Mouse (Mus musculus) MEL (cell line): Measurements from ENCODE around the gene Mia. TPM values are rescaled to one million over a fixed set of nuclear protein-coding genes. Genes with fewer than 3 reads are reported as not detected.

Experiments used
- DNase-seq: peaks from one replicate; pipeline ENCODE4 v3.0.0; 2011; ENCODE audit warnings: low read depth, low spot score
- H3K27ac ChIP-seq: 2 replicates; pipeline ENCODE4 v1.5.1; 2012; ENCODE audit warnings: low read depth, mild to moderate bottlenecking, control low read depth, low read length, moderate library complexity; ENCODE audit not compliant: control insufficient read depth
- H3K27me3 ChIP-seq, 2 experiments: fragments of 150-350 bp in 1 of 2; sonication (generic) in 1 of 2; 2 replicates each; pipeline ENCODE4 v1.6.1; 2012; ENCODE audit warnings: low read length in 2 of 2, mild to moderate bottlenecking in 2 of 2, improper control_type of control experiment in 1 of 2, moderate library complexity in 1 of 2; ENCODE audit not compliant: insufficient read depth in 2 of 2, control insufficient read depth in 1 of 2
- H3K36me3 ChIP-seq, 2 experiments: 2 replicates each; pipeline ENCODE4 v1.6.1; 2012 to 2014; ENCODE audit warnings: low read length in 2 of 2, improper control_type of control experiment in 1 of 2, inconsistent platforms in 1 of 2, mild to moderate bottlenecking in 1 of 2; ENCODE audit not compliant: insufficient read depth in 2 of 2, control insufficient read depth in 1 of 2
- H3K4me1 ChIP-seq, 2 experiments: fragments of 150-350 bp in 1 of 2; sonication (generic) in 1 of 2; 2 replicates each; pipeline ENCODE4 v1.6.1; 2012; ENCODE audit warnings: low read length in 2 of 2, improper control_type of control experiment in 1 of 2, mild to moderate bottlenecking in 1 of 2; ENCODE audit not compliant: insufficient read depth in 2 of 2, control insufficient read depth in 1 of 2
- H3K4me3 ChIP-seq, 2 experiments: fragments of 150-350 bp in 1 of 2; sonication (generic) in 1 of 2; 2 replicates each; pipeline ENCODE4 v1.5.1; 2012; ENCODE audit warnings: low read depth in 2 of 2, low read length in 2 of 2, mild to moderate bottlenecking in 2 of 2, moderate library complexity in 2 of 2, control low read depth in 1 of 2, improper control_type of control experiment in 1 of 2; ENCODE audit not compliant: control insufficient read depth in 1 of 2, insufficient read depth in 1 of 2
- H3K79me2 ChIP-seq: 2 replicates; pipeline ENCODE4 v1.6.1; 2012; ENCODE audit warnings: mild to moderate bottlenecking, low read length, moderate library complexity; ENCODE audit not compliant: control insufficient read depth, poor library complexity, insufficient read depth
- H3K9ac ChIP-seq: 2 replicates; pipeline ENCODE4 v1.6.1; 2012; ENCODE audit warnings: low read depth, mild to moderate bottlenecking, control low read depth, low read length, moderate library complexity; ENCODE audit not compliant: control insufficient read depth, poor library complexity, severe bottlenecking
- H3K9me3 ChIP-seq: fragments of 150-350 bp; sonication (generic); replicated peaks from 2 replicates; pipeline ENCODE4 v1.6.1; 2012; ENCODE audit warnings: mild to moderate bottlenecking, low read length, improper control_type of control experiment, moderate library complexity; ENCODE audit not compliant: insufficient read depth
- CHD1 ChIP-seq: IDR thresholded peaks from 2 replicates; pipeline ENCODE4 v1.6.1; 2012; ENCODE audit warnings: low read depth, mild to moderate bottlenecking, inconsistent platforms, low read length, improper control_type of control experiment
- GABPA ChIP-seq: IDR thresholded peaks from 2 replicates; pipeline ENCODE4 v1.6.1; 2012; ENCODE audit warnings: low read depth, mild to moderate bottlenecking, inconsistent platforms, low read length, improper control_type of control experiment, moderate library complexity
- KAT2A ChIP-seq: conservative IDR thresholded peaks from 2 replicates; pipeline ENCODE4 v1.6.1; 2012; ENCODE audit warnings: low read depth, low read length, improper control_type of control experiment, inconsistent platforms
- MAX ChIP-seq: IDR thresholded peaks from 2 replicates; pipeline ENCODE4 v1.6.1; 2011; ENCODE audit warnings: low read length, improper control_type of control experiment
- MEF2A ChIP-seq: IDR thresholded peaks from 2 replicates; pipeline ENCODE4 v1.6.1; 2014; ENCODE audit warnings: low read depth, mild to moderate bottlenecking, inconsistent platforms, low read length, improper control_type of control experiment; ENCODE audit not compliant: poor library complexity, insufficient replicate concordance, severe bottlenecking; ENCODE audit errors: extremely low read depth
- MYC ChIP-seq: IDR thresholded peaks from 2 replicates; pipeline ENCODE4 v1.6.1; 2011; ENCODE audit warnings: low read depth, mild to moderate bottlenecking, low read length, improper control_type of control experiment, moderate library complexity
- POLR2AphosphoS2 ChIP-seq: IDR thresholded peaks from 2 replicates; pipeline ENCODE4 v1.6.1; 2011; ENCODE audit warnings: low read length, improper control_type of control experiment
- POLR2AphosphoS5 ChIP-seq: IDR thresholded peaks from 2 replicates; pipeline ENCODE4 v1.6.1; 2012; ENCODE audit warnings: low read depth, borderline replicate concordance, mild to moderate bottlenecking, inconsistent platforms, low read length, moderate library complexity, mixed read lengths
- TAL1 ChIP-seq: IDR thresholded peaks from 2 replicates; pipeline ENCODE4 v1.6.1; 2012; ENCODE audit warnings: mild to moderate bottlenecking, inconsistent platforms, low read length, moderate library complexity, mixed read lengths
- TBP ChIP-seq: IDR thresholded peaks from 2 replicates; pipeline ENCODE4 v1.8.0; 2011; ENCODE audit warnings: low read depth, low read length, improper control_type of control experiment
- UBTF ChIP-seq: IDR thresholded peaks from 2 replicates; pipeline ENCODE4 v1.6.1; 2012; ENCODE audit warnings: low read depth, mild to moderate bottlenecking, inconsistent platforms, low read length, improper control_type of control experiment, moderate library complexity, borderline replicate concordance; ENCODE audit not compliant: insufficient read depth
- USF1 ChIP-seq: IDR thresholded peaks from 2 replicates; pipeline ENCODE4 v1.6.1; 2014; ENCODE audit warnings: low read depth, mild to moderate bottlenecking, inconsistent platforms, low read length, improper control_type of control experiment, moderate library complexity
- ZNF384 ChIP-seq: IDR thresholded peaks from 2 replicates; pipeline ENCODE4 v1.6.1; 2012; ENCODE audit warnings: low read depth, mild to moderate bottlenecking, inconsistent platforms, low read length, improper control_type of control experiment
- polyA plus RNA-seq, 2 experiments: library from polyadenylated mRNA; stranded (reverse) in 1 of 2; unstranded in 1 of 2; fragments of >175 nt in 1 of 2; fragments of >200 nt in 1 of 2; gene quantifications; 2 replicates each; pipeline versions ENCODE4 v1.2.1 to v1.2.4; 2012; ENCODE audit warnings: low replicate concordance in 2 of 2, low read depth in 1 of 2; ENCODE audit not compliant: insufficient read length in 2 of 2, insufficient read depth in 1 of 2, missing spikeins in 1 of 2
- total RNA-seq: library from RNA; depleted of rRNA; stranded (reverse); fragments of 300-350 nt; gene quantifications from 2 replicates; pipeline ENCODE4 v1.2.3, GENCODE M21; 2012; rRNA removed

Mia gene
- total RNA-seq (2.0 and 2.1 TPM in 2 replicates), polyA plus RNA-seq (1 to 10 TPM in 1 of 2 experiments, not detected in 1; 2.8 TPM)

DNA sequence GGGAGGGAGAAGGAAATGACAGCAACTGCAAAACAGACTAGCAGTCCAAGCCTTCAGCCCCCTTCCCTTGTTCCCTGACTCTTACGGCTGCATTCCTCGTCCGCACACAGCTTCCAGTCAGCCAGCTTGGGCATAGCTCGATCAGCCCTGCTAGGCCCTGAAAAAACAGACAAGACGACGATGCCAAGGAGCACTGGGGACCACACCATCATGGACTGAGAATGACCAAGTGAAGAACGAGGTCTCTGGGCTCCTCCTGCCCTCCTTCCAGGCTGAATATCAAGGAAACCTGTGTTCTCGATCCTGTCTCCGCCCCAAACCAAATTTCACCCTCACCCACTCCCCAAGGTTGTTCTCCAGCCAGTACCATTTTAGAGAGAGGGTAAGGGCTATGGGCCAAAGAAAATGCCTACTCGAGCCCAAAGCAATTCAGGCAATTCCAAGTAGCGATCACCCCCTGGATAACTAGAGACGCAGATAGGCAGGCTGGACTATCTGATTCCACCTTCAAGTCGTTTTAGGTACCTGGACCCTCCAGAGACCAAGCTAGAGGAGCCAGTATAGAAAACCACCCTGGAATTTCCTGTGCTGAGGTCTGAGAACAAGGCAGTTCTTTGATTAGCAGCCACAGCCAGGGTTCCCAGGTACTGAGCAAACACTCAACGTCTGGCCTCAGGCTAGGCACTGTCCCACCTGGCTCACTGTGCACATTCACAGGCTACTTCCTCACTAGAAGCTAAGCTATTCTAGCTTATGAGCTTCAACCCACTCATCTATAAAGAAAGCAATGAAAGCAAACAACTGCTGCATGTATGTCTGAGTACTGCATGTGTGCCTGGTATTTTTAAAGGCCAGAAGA is at the start of gene Mia, which contains the start of gene Gm21983:
Gene Mia, minus strand, starts transcription at position 321 of the 859 bp plus-strand sequence.
Gene Gm21983, minus strand, starts transcription at position 250 of the 859 bp plus-strand sequence.
- peaks cover 0 to 12% of the 10 kb centered on the region in 2 experiments; a peak in 3 of 4 replicates for H3K4me1 ChIP-seq
- H3K9me3 ChIP-seq, result no peaks in the 10 kb centered on the region
- H3K79me2 ChIP-seq, result no peaks in the 10 kb centered on the region; the same call in 1 of the 2 replicates
- no peak within 1 kb of the TSS for H3K4me3 ChIP-seq
- TF ChIP-seq USF1, result no peak
- TF ChIP-seq UBTF, result no peak
- TF ChIP-seq KAT2A, result no peak
- no peak for TF ChIP-seq GABPA
- no peak within 1 kb of the TSS for H3K9ac ChIP-seq
- no peaks in the 10 kb centered on the region for H3K27me3 ChIP-seq
- H3K36me3 ChIP-seq, result peaks cover 0 to 6% of the 10 kb centered on the region in 2 experiments; a peak in 3 of 4 replicates
- no peak for DNase-seq
- H3K27ac ChIP-seq, result no peak within 1 kb of the TSS

DNA sequence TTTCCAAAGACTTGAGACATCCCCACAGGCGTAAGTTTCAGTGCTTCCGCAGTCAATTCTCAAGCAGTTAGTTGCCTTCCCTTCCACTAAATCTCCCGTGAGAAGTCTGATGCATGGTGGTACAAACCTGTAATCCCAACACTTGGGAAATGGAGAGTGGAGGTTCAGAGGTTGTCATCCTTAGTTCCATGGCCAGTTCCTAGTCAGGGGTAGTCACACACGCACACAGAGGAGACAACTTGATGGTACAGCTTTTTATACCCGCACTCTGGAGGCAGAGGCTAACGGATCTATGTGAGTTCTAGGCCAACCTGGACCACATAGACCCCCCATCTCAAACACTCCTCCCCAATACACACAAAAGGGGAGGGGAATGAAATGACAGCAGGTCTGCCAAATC is 47.9 kb upstream of the Mia start:
- TF ChIP-seq MEF2A (no peak), MYC (no peak; the same call in 1 of the 2 replicates), TBP (peak; percentile 93), TAL1 (no peak), POLR2AphosphoS2 (no peak), POLR2AphosphoS5 (no peak), KAT2A (0 out of 2 replicates have a peak, but pooled peaks have one; percentile 7), ZNF384 (no peak), MAX (0 out of 2 replicates have a peak, but pooled peaks have one; percentile 7), CHD1 (no peak)
- no peaks in the 10 kb centered on the region for H3K27me3 ChIP-seq
- peak overlapping the region; percentile 75 to 96 for H3K4me3 ChIP-seq
- H3K4me1 ChIP-seq, result peaks cover 6 to 22% of the 10 kb centered on the region in 2 experiments; a peak in 3 of 4 replicates
- peaks cover 8% of the 10 kb centered on the region for H3K79me2 ChIP-seq
- peak overlapping the region; percentile 60 for H3K27ac ChIP-seq
- DNase-seq, result no peak
- peaks cover 0 to 8% of the 10 kb centered on the region in 2 experiments; a peak in 2 of 4 replicates for H3K36me3 ChIP-seq
- no peaks in the 10 kb centered on the region for H3K9me3 ChIP-seq
- H3K9ac ChIP-seq, result peak overlapping the region; percentile 76
